Mouse (Mus musculus): ENCODE measurements around the gene Prdm1. TPM values are rescaled to one million over a fixed set of nuclear protein-coding genes. Genes with fewer than 3 reads are reported as not detected.

Prdm1 gene
- polyA plus RNA-seq, 1 experiment from 2014 or later: 2.8 TPM

- Histone ChIP-seq H3K9ac (replicated peaks; ENCODE audit: low read depth, low read length) (no peak overlapping the region), H3K9me3 (ENCODE audit: control insufficient read depth, low read depth, low read length) (no peaks in the 10 kb centered on the region), H3K27me3 (ENCODE audit: control insufficient read depth, insufficient read depth, low read length) (no peaks in the 10 kb centered on the region), H3K4me3 (ENCODE audit: low read depth, low read length) (no peak overlapping the region), H3K36me3 (ENCODE audit: control insufficient read depth, insufficient read depth, low read length) (no peaks in the 10 kb centered on the region), H3K4me1 (ENCODE audit: control insufficient read depth, insufficient read depth, low read length) (no peaks in the 10 kb centered on the region), H3K27ac (ENCODE audit: low read length) (no peak overlapping the region), H3K4me2 (replicated peaks; ENCODE audit: low read depth, low read length) (no peak overlapping the region)
- 73% methylated on average over 4 of the region's 4 CpGs for WGBS
- ATAC-seq (ENCODE audit: insufficient number of reproducible peaks, insufficient read depth, low FRiP score, low read depth): no peak
These were observed 96.6 kb downstream of the Prdm1 start for GRCm38 (mm10) chr10:44431689-44432088.

GRCm38 (mm10) chr10:44429177-44429888, 99.0 kb downstream of the Prdm1 start:
- WGBS: 87% methylated on average over 14 of the region's 14 CpGs
- H3K27me3 ChIP-seq (ENCODE audit: control insufficient read depth, insufficient read depth, low read length): no peaks in the 10 kb centered on the region
- H3K4me3 ChIP-seq (ENCODE audit: low read depth, low read length): no peak overlapping the region
- H3K36me3 ChIP-seq (ENCODE audit: control insufficient read depth, insufficient read depth, low read length): no peaks in the 10 kb centered on the region
- H3K9me3 ChIP-seq (ENCODE audit: control insufficient read depth, low read depth, low read length): no peaks in the 10 kb centered on the region
- H3K4me2 ChIP-seq (replicated peaks; ENCODE audit: low read depth, low read length): no peak overlapping the region
- no peak overlapping the region for H3K9ac ChIP-seq (replicated peaks; ENCODE audit: low read depth, low read length)
- ATAC-seq (ENCODE audit: insufficient number of reproducible peaks, insufficient read depth, low FRiP score, low read depth): no peak
- no peak overlapping the region for H3K27ac ChIP-seq (ENCODE audit: low read length)
- H3K4me1 ChIP-seq (ENCODE audit: control insufficient read depth, insufficient read depth, low read length): no peaks in the 10 kb centered on the region

GRCm38 (mm10) chr10:44427891-44428361, 100.4 kb downstream of the Prdm1 start:
- Histone ChIP-seq H3K4me1 (ENCODE audit: control insufficient read depth, insufficient read depth, low read length) (no peaks in the 10 kb centered on the region), H3K27ac (ENCODE audit: low read length) (no peak overlapping the region), H3K4me3 (ENCODE audit: low read depth, low read length) (no peak overlapping the region), H3K9me3 (ENCODE audit: control insufficient read depth, low read depth, low read length) (no peaks in the 10 kb centered on the region), H3K4me2 (replicated peaks; ENCODE audit: low read depth, low read length) (no peak overlapping the region), H3K27me3 (ENCODE audit: control insufficient read depth, insufficient read depth, low read length) (no peaks in the 10 kb centered on the region), H3K36me3 (ENCODE audit: control insufficient read depth, insufficient read depth, low read length) (no peaks in the 10 kb centered on the region), H3K9ac (replicated peaks; ENCODE audit: low read depth, low read length) (no peak overlapping the region)
- WGBS: 64% methylated on average over 12 of the region's 12 CpGs
- peak; percentile 73 for ATAC-seq (ENCODE audit: insufficient number of reproducible peaks, insufficient read depth, low FRiP score, low read depth)

GRCm38 (mm10) chr10:44427426-44427825, 100.9 kb downstream of the Prdm1 start:
- ATAC-seq (ENCODE audit: insufficient number of reproducible peaks, insufficient read depth, low FRiP score, low read depth): no peak
- H3K4me3 ChIP-seq (ENCODE audit: low read depth, low read length): no peak overlapping the region
- H3K27me3 ChIP-seq (ENCODE audit: control insufficient read depth, insufficient read depth, low read length): no peaks in the 10 kb centered on the region
- H3K36me3 ChIP-seq (ENCODE audit: control insufficient read depth, insufficient read depth, low read length): no peaks in the 10 kb centered on the region
- no peak overlapping the region for H3K9ac ChIP-seq (replicated peaks; ENCODE audit: low read depth, low read length)
- no peak overlapping the region for H3K4me2 ChIP-seq (replicated peaks; ENCODE audit: low read depth, low read length)
- no peak overlapping the region for H3K27ac ChIP-seq (ENCODE audit: low read length)
- H3K4me1 ChIP-seq (ENCODE audit: control insufficient read depth, insufficient read depth, low read length): no peaks in the 10 kb centered on the region
- 88% methylated on average over 11 of the region's 11 CpGs for WGBS
- no peaks in the 10 kb centered on the region for H3K9me3 ChIP-seq (ENCODE audit: control insufficient read depth, low read depth, low read length)

- no peak for ATAC-seq (ENCODE audit: insufficient number of reproducible peaks, insufficient read depth, low FRiP score, low read depth)
- no peak overlapping the region for H3K9ac ChIP-seq (replicated peaks; ENCODE audit: low read depth, low read length)
- no peaks in the 10 kb centered on the region for H3K9me3 ChIP-seq (ENCODE audit: control insufficient read depth, low read depth, low read length)
- no peak overlapping the region for H3K4me3 ChIP-seq (ENCODE audit: low read depth, low read length)
- H3K4me1 ChIP-seq (ENCODE audit: control insufficient read depth, insufficient read depth, low read length): no peaks in the 10 kb centered on the region
- no peaks in the 10 kb centered on the region for H3K27me3 ChIP-seq (ENCODE audit: control insufficient read depth, insufficient read depth, low read length)
- 70% methylated on average over 6 of the region's 6 CpGs for WGBS
- H3K27ac ChIP-seq (ENCODE audit: low read length): no peak overlapping the region
- no peaks in the 10 kb centered on the region for H3K36me3 ChIP-seq (ENCODE audit: control insufficient read depth, insufficient read depth, low read length)
- H3K4me2 ChIP-seq (replicated peaks; ENCODE audit: low read depth, low read length): no peak overlapping the region
These were observed 103.3 kb downstream of the Prdm1 start for GRCm38 (mm10) chr10:44425013-44425412.

- Histone ChIP-seq H3K4me2 (replicated peaks; ENCODE audit: low read depth, low read length) (no peak overlapping the region), H3K4me3 (ENCODE audit: low read depth, low read length) (no peak overlapping the region), H3K9ac (replicated peaks; ENCODE audit: low read depth, low read length) (no peak overlapping the region), H3K36me3 (ENCODE audit: control insufficient read depth, insufficient read depth, low read length) (no peaks in the 10 kb centered on the region), H3K27ac (ENCODE audit: low read length) (no peak overlapping the region), H3K4me1 (ENCODE audit: control insufficient read depth, insufficient read depth, low read length) (no peaks in the 10 kb centered on the region), H3K9me3 (ENCODE audit: control insufficient read depth, low read depth, low read length) (no peaks in the 10 kb centered on the region), H3K27me3 (ENCODE audit: control insufficient read depth, insufficient read depth, low read length) (no peaks in the 10 kb centered on the region)
- WGBS: 81% methylated on average over 1 of the region's 1 CpGs
- no peak for ATAC-seq (ENCODE audit: insufficient number of reproducible peaks, insufficient read depth, low FRiP score, low read depth)
These were observed 106.4 kb downstream of the Prdm1 start for GRCm38 (mm10) chr10:44421896-44422295.

- no peak overlapping the region for H3K9ac ChIP-seq (replicated peaks; ENCODE audit: low read depth, low read length)
- H3K27ac ChIP-seq (ENCODE audit: low read length): no peak overlapping the region
- H3K4me3 ChIP-seq (ENCODE audit: low read depth, low read length): no peak overlapping the region
- 82% methylated on average over 3 of the region's 3 CpGs for WGBS
- H3K36me3 ChIP-seq (ENCODE audit: control insufficient read depth, insufficient read depth, low read length): no peaks in the 10 kb centered on the region
- no peaks in the 10 kb centered on the region for H3K27me3 ChIP-seq (ENCODE audit: control insufficient read depth, insufficient read depth, low read length)
- no peak for ATAC-seq (ENCODE audit: insufficient number of reproducible peaks, insufficient read depth, low FRiP score, low read depth)
- no peaks in the 10 kb centered on the region for H3K4me1 ChIP-seq (ENCODE audit: control insufficient read depth, insufficient read depth, low read length)
- H3K4me2 ChIP-seq (replicated peaks; ENCODE audit: low read depth, low read length): no peak overlapping the region
- H3K9me3 ChIP-seq (ENCODE audit: control insufficient read depth, low read depth, low read length): no peaks in the 10 kb centered on the region
These were observed 108.1 kb downstream of the Prdm1 start for GRCm38 (mm10) chr10:44420211-44420610.

- 57% methylated on average over 2 of the region's 2 CpGs for WGBS
- H3K27me3 ChIP-seq (ENCODE audit: control insufficient read depth, insufficient read depth, low read length): no peaks in the 10 kb centered on the region
- no peaks in the 10 kb centered on the region for H3K36me3 ChIP-seq (ENCODE audit: control insufficient read depth, insufficient read depth, low read length)
- no peaks in the 10 kb centered on the region for H3K9me3 ChIP-seq (ENCODE audit: control insufficient read depth, low read depth, low read length)
- no peaks in the 10 kb centered on the region for H3K4me1 ChIP-seq (ENCODE audit: control insufficient read depth, insufficient read depth, low read length)
- no peak overlapping the region for H3K9ac ChIP-seq (replicated peaks; ENCODE audit: low read depth, low read length)
- no peak for ATAC-seq (ENCODE audit: insufficient number of reproducible peaks, insufficient read depth, low FRiP score, low read depth)
- no peak overlapping the region for H3K4me2 ChIP-seq (replicated peaks; ENCODE audit: low read depth, low read length)
- no peak overlapping the region for H3K27ac ChIP-seq (ENCODE audit: low read length)
- no peak overlapping the region for H3K4me3 ChIP-seq (ENCODE audit: low read depth, low read length)
These were observed 109.4 kb downstream of the Prdm1 start for GRCm38 (mm10) chr10:44418901-44419300.

- no peak overlapping the region for H3K4me2 ChIP-seq (replicated peaks; ENCODE audit: low read depth, low read length)
- 79% methylated on average over 3 of the region's 3 CpGs for WGBS
- no peak for ATAC-seq (ENCODE audit: insufficient number of reproducible peaks, insufficient read depth, low FRiP score, low read depth)
- no peaks in the 10 kb centered on the region for H3K9me3 ChIP-seq (ENCODE audit: control insufficient read depth, low read depth, low read length)
- H3K27ac ChIP-seq (ENCODE audit: low read length): no peak overlapping the region
- H3K9ac ChIP-seq (replicated peaks; ENCODE audit: low read depth, low read length): no peak overlapping the region
- no peaks in the 10 kb centered on the region for H3K4me1 ChIP-seq (ENCODE audit: control insufficient read depth, insufficient read depth, low read length)
- no peaks in the 10 kb centered on the region for H3K27me3 ChIP-seq (ENCODE audit: control insufficient read depth, insufficient read depth, low read length)
- no peaks in the 10 kb centered on the region for H3K36me3 ChIP-seq (ENCODE audit: control insufficient read depth, insufficient read depth, low read length)
- no peak overlapping the region for H3K4me3 ChIP-seq (ENCODE audit: low read depth, low read length)
These were observed 112.7 kb downstream of the Prdm1 start for GRCm38 (mm10) chr10:44415576-44415975.

Measured in stomach, embryonic 14.5 days (tissue).